Mouse (Mus musculus): ENCODE measurements at regions not wholly inside any gene's neighbourhood (a gene's known extent, or its start where the extent isn't known, plus 50 kb on each side); places are given as distances from the start of the nearest gene placed in this dataset.

GRCm38 (mm10) chrX:132800441-132800840 lies 888.3 kb downstream of the Pcdh19 start:
- no peak for DNase-seq (ENCODE audit: low read depth, low spot score)

GRCm38 (mm10) chrX:132789929-132790556 lies 898.7 kb downstream of the Pcdh19 start:
- DNase-seq (ENCODE audit: low read depth, low spot score) = peak; percentile 0

All from brain, adult 2 months (tissue).